Mouse (Mus musculus) testis, adult 2 months (tissue): ENCODE measurements around the gene Id4. TPM values are rescaled to one million over a fixed set of nuclear protein-coding genes. Genes with fewer than 3 reads are reported as not detected.

Source experiments
- H3K27ac ChIP-seq: fragments of 200-500 bp; 2 replicates; pipeline ENCODE4 v1.5.1; 2012; ENCODE audit warnings: low read depth, low read length; ENCODE audit not compliant: control insufficient read depth, insufficient read depth
- H3K27me3 ChIP-seq: fragments of 200-500 bp; 2 replicates; pipeline ENCODE4 v1.6.1; 2012; ENCODE audit warnings: mild to moderate bottlenecking, low read length, moderate library complexity; ENCODE audit not compliant: control insufficient read depth, insufficient read depth
- H3K36me3 ChIP-seq: fragments of 200-500 bp; 2 replicates; pipeline ENCODE4 v1.6.1; 2012; ENCODE audit warnings: mild to moderate bottlenecking, low read length; ENCODE audit not compliant: control insufficient read depth, insufficient read depth
- H3K4me1 ChIP-seq: fragments of 200-500 bp; 2 replicates; pipeline ENCODE4 v1.6.1; 2012; ENCODE audit warnings: low read length; ENCODE audit not compliant: control insufficient read depth, insufficient read depth
- H3K4me3 ChIP-seq: fragments of 200-500 bp; 2 replicates; pipeline ENCODE4 v1.5.1; 2012; ENCODE audit warnings: low read depth, mild to moderate bottlenecking, low read length, moderate library complexity, mixed read lengths; ENCODE audit not compliant: control insufficient read depth
- CTCF ChIP-seq: fragments of 200-500 bp; IDR thresholded peaks from 2 replicates; pipeline ENCODE4 v1.5.1; 2012; ENCODE audit warnings: low read depth, mild to moderate bottlenecking, inconsistent platforms, low read length, moderate library complexity; ENCODE audit not compliant: control insufficient read depth, insufficient read depth, insufficient replicate concordance
- POLR2A ChIP-seq: fragments of 200-500 bp; IDR thresholded peaks from 2 replicates; pipeline ENCODE4 v1.6.1; 2012; ENCODE audit warnings: low read depth, mild to moderate bottlenecking, inconsistent platforms, low read length, moderate library complexity; ENCODE audit not compliant: control insufficient read depth
- polyA plus RNA-seq: library from polyadenylated mRNA; depleted of rRNA; stranded (reverse); fragments of >200 nt; gene quantifications from 2 replicates; pipeline ENCODE4 v1.2.3, GENCODE M21; 2012

Gene Id4
- polyA plus RNA-seq, 1 experiment = 13.2 TPM

- TF ChIP-seq CTCF (no peak), POLR2A (no peak)
- H3K27ac ChIP-seq = no peak overlapping the region
Observed at GRCm38 (mm10) chr13:48245235-48246012, 15.6 kb upstream of the Id4 start.

GRCm38 (mm10) chr13:48252559-48252958 lies 8.5 kb upstream of the Id4 start:
- H3K36me3 ChIP-seq = no peaks in the 10 kb centered on the region
- peaks cover 4% of the 10 kb centered on the region for H3K4me1 ChIP-seq
- no peak for TF ChIP-seq POLR2A
- no peak for TF ChIP-seq CTCF
- no peak overlapping the region for H3K27ac ChIP-seq
- H3K4me3 ChIP-seq = no peak overlapping the region
- no peaks in the 10 kb centered on the region for H3K27me3 ChIP-seq

More at GRCm38 (mm10) chr13:48245235-48246012, 15.6 kb upstream of the Id4 start:
- no peaks in the 10 kb centered on the region for H3K36me3 ChIP-seq
- H3K27me3 ChIP-seq = no peaks in the 10 kb centered on the region
- peaks cover 3% of the 10 kb centered on the region; the same call in 1 of the 2 replicates for H3K4me1 ChIP-seq
- H3K4me3 ChIP-seq = no peak overlapping the region; the same call in 1 of the 2 replicates

GRCm38 (mm10) chr13:48255026-48255425 lies 6.0 kb upstream of the Id4 start:
- Histone ChIP-seq H3K4me3 (no peak overlapping the region), H3K36me3 (no peaks in the 10 kb centered on the region), H3K4me1 (peaks cover 4% of the 10 kb centered on the region), H3K27me3 (no peaks in the 10 kb centered on the region), H3K27ac (no peak overlapping the region)
- peak; percentile 53; the same call in 1 of the 2 replicates for TF ChIP-seq CTCF
- TF ChIP-seq POLR2A = no peak

- Histone ChIP-seq H3K27ac (peak overlapping the region; percentile 82), H3K4me1 (peaks cover 6% of the 10 kb centered on the region), H3K27me3 (no peaks in the 10 kb centered on the region), H3K36me3 (no peaks in the 10 kb centered on the region), H3K4me3 (peak overlapping the region; percentile 91)
- TF ChIP-seq POLR2A = peak; percentile 32
- no peak for TF ChIP-seq CTCF
Observed at GRCm38 (mm10) chr13:48261341-48262221, 553 bp downstream of the Id4 start.

- Histone ChIP-seq H3K36me3 (no peaks in the 10 kb centered on the region), H3K4me3 (peak overlapping the region; percentile 91), H3K27me3 (no peaks in the 10 kb centered on the region), H3K4me1 (peaks cover 6% of the 10 kb centered on the region), H3K27ac (peak overlapping the region; percentile 82)
- no peak for TF ChIP-seq POLR2A
- TF ChIP-seq CTCF = no peak
Observed at GRCm38 (mm10) chr13:48262451-48262969, 1.5 kb downstream of the Id4 start.

GRCm38 (mm10) chr13:48265029-48265428 lies 4.0 kb downstream of the Id4 start:
- TF ChIP-seq CTCF (no peak), POLR2A (no peak)
- Histone ChIP-seq H3K27me3 (no peaks in the 10 kb centered on the region), H3K4me1 (peaks cover 6% of the 10 kb centered on the region; the same call in 1 of the 2 replicates), H3K36me3 (no peaks in the 10 kb centered on the region), H3K4me3 (no peak overlapping the region), H3K27ac (no peak overlapping the region)
